Mouse (Mus musculus) left cerebral cortex, adult 11 months (tissue): ENCODE results near the gene Psg22.
"Not testable (repeated sequence)": the region's sequence is repeated elsewhere in the genome, so short reads cannot be mapped to it uniquely, and the experiment has no call there.

ENCODE experiments used
- DNase-seq: peaks from one replicate; pipeline ENCODE4 v3.0.0; 2022; ENCODE audit warnings: low spot score

The Psg22 gene

DNA sequence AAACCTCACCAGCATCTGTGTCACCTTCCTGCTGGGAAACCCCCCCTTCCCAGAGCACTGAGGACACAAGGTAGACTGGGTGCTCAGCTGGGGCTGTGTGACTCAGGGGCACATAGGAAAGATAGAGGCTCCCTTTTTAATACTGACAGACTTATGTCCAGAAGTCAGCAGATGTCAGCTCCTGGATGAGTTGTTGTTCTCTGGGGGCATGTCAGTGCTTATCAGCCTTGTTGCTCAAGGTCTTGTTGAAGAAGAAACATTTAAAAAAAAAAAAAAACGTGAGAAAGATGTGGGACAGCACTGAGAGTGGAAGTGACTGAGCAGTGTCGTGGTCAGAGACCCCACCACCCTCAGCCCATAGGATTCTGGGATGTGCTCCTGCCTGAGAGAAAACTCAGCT, at the start of gene Psg22:
Psg22 (plus strand) TSS at position 301 of the 400 bp plus-strand sequence.
- DNase-seq: no peak

DNA sequence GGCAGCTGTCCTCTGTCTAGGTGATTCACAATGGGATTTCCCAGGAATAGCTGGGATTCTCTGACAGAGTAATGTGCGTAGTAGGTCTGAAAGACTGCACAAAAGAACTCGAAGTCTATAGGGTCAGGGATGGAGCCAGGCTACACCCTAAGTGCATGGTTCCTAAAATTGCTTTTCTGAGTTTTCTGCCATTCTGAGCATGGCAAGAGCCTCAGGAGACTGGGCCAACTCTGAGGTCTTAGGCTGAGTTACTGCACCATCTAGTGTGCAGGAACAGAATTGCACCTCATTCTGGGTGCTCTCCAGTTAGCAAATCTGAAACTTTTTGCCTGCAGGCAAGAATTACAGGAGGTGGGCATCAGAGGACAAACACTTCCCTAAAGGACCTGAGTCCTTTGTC, 38.1 kb upstream of the Psg22 start:
- peak; percentile 6 for DNase-seq

DNA sequence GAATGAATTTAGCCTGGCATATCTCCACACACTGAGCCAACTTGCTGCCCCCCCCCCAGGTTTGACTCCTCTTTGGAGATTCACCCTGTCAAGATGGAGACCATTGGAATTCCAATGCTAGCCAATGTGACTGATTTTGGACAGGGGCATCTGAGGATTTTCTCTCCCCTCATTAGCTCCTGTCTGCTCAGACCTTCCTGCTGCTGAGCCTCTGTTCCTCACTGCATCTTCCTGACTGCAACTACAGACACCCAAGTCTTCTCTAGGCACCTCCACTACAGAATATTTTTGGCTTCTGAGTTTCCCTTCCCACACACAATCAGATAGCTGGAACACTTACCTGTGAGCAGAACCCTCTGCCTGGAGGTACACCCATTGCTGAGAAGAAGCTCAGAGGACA, 32.3 kb upstream of the Psg22 start:
- no peak for DNase-seq

DNA sequence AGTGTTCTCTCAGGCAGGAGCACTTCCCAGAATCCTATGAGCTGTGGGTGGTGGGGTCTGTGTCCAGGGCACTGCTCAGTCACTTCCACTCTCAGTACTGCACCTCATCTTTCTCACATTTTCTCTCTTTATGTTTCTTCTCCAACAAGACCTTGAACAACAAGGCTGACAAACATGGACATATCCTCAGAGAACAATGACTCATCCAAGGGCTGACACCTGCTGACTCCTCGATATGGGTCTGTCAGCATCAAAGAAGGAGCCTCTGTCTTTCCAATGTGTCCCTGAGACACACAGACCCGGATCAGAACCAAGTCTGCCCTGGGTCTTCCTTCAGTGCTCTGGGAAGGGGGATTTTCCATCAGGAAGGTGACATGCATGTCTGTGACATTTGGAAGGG, 31.8 kb upstream of the Psg22 start, which contains the start of gene Psg20:
Psg20 (minus strand) TSS at position 101 of the 400 bp plus-strand sequence.
- DNase-seq: no peak

DNA sequence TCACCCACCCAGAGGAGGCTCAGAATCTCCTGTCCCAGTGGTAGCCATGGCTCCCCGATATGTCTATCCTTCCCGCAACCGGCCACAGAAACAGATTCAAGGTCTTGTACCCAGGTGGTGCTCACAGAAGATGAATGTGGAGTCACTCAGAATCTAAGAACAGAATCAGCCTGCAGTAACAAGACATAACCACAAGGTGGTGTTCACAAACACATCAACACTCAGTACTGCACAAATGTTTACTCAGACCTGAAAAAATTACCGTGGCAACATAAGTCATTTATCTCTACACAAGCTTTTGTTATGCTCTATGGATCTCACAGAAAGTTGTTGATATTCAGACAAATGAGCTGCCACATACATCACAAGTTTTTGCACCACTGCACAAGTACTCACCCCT, 7.6 kb upstream of the Psg22 start:
- not testable (repeated sequence) for DNase-seq

DNA sequence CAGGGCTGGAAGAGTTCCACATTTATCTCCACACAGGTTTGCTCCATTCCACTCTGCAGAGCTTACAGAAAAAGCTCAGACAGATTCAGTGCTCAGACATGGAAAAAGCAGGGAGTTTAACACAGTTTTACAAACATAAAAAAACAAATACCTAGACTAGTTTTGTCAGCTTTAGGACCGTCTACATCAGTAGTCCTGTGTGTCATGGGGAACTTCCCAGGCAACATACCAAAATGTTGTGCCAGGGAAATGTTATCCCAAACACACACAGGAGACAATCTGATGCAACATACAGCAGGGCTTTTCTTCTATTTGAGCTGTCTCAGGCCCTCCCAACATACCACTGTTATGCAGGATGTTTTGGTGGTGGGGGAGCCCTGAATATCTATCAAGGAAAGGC, 7.0 kb upstream of the Psg22 start:
- no peak for DNase-seq

DNA sequence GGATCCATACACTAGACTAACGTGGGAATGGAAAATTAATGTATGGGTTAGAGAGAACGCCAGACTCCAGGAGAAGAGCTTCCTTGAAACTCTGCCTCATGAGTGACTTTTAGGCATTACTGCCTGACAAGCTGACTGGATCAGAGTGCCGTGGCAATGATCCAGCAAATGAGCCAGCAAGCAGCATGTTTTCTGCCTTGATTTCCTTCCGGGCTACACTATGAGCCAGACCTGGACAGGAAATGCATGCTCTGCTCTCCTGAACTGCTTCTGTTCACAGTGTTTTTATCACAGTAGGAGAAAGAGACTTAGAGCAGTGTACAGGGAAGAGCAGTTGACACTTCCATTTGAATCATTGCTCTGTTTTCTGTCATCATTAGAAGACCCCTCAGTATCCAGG, 2.3 kb upstream of the Psg22 start:
- no peak for DNase-seq

DNA sequence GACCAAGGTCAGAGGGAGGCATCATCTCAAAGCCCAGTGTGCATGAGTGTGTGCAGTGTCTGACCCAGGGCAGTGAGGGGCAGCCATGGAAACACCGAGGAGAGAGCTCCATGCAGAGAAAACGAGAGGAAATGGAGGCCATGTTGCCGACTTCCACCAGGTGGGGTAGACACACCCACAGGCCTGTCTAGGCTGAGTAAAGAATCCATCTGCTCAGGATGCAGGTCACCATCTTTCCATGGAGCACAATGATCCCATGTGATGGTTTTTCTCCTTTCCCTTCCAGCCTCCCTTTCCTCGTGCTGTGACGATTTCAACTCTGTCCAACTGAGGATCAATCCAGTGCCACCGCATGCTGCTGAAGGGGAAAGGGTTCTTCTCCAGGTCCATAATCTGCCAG, 6.1 kb downstream of the Psg22 start:
- no peak for DNase-seq

DNA sequence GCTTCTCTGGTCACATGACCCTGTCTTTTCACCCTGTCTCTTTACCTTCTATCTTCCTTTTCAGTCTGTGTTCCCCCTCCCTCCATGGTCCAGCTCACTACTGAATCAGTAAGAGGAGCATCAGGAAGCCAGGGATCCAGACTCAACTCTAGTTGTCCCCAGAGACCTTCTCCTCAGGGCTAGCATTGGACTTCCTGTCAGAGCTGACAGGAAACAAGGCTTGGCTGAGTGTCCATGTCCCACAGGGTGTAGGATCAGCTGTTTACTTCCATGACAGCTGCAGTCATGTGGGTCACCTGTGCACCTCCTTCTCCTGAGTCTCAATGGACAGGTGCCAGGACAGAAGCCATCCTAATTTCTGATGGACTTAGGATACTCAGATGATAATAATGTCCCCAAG, 8.0 kb downstream of the Psg22 start:
- not testable (repeated sequence) for DNase-seq

DNA sequence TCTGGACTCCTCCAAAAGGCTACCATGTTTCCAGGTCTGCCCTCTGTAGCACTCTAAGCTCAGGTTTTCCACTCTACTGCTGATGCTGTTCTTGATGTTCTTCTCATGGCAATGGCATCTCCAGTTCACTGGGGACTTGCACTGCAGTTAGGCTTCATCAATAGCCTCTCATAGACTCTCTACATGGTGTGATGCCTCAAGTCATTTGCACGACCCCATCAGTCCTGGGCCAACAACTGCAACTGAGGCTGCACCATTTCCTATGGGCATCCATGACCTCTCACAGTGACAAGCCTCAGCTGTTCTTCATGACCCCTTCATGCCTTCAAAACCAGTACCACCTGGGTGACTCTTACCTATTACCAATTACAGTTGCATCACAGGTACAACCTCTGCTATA, 10.5 kb downstream of the Psg22 start:
- DNase-seq: no peak

DNA sequence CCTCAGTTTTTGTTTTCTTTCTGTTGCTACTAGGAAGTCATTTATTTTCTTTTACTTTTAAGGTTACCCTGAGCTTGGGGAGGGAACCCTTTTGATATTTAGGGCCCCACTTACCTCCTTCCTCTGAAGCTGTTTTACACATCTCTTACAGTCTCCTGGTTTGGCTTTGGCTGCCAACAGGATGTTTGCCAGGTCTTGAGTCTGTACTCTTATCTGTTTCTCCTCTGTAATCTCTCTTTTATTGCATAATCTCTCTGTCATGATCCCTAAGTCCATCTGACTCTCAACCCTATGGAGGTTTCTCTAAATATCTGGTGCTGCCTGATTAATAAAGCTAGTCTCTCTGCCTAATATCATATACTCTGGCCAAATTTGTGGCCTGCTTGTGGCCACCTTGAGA, 15.2 kb downstream of the Psg22 start:
- no peak for DNase-seq

DNA sequence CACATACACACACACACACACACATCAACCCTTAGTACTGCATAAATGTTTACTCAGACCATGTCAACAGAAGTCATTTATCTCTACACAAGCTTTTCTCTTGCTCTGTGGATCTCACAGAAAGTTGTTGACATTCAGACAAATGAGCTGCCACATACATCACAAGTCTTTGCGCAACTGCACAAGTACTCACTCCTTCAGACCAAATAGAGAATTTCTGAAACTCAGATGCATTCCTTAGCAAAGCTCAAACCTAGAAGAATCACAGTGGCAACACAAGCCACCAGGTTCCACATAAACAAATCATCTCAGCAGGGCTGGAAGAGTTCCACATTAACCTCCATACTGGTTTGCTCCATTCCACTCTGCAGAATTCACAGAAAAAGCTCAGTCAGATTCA, 16.6 kb downstream of the Psg22 start:
- no peak for DNase-seq

DNA sequence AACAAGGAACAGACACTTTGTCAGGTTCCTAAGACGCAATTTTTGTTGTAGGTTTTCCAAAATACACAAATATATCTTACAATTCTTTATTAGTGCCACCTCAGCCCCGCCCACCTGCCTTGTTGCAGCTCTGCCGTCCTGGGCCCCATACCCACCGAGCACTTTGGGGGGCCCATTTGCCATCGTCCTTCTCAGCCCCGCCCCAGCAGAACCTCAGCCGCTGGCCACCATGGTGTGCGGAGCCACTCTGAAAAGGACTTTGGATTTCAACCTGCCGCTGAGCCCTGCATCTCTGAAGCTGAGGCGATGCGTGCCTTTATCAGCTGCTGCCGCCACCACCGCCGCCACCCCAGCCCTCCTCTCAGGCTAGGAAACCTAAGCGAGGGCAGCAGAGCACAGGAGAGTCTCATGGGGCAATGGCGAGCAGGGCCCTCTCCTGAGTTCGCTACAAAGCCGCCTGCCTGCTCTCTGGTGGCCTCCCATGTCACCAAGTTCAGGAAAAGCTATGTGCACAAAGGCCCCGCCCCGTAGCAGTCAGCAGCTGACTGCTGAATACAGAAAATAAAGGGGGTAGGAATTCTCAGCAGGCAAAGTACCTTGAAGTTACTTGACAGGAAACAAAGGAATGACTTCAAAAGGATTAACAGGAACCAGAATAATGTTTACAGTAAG, 28.4 kb downstream of the Psg22 start:
- no peak for DNase-seq

DNA sequence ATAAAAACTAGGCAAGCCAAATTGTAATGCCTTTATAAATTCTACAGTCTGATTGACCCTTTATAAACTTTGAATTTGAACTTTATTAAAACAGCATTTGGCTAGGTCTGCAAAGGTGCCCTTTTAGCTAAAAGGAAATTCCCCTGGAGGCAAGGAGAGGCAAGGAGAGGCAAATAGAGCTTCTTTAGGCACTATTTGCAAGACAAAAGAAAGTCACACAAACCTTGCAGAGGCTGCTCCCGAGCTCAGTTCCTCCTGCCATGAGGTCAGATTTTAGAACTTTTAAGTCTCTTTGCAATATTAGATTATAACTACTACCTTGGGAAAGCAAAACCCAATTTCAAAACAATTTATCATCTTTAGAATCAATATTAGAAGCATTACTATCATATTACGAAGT, 29.5 kb downstream of the Psg22 start:
- DNase-seq: not testable (repeated sequence)

DNA sequence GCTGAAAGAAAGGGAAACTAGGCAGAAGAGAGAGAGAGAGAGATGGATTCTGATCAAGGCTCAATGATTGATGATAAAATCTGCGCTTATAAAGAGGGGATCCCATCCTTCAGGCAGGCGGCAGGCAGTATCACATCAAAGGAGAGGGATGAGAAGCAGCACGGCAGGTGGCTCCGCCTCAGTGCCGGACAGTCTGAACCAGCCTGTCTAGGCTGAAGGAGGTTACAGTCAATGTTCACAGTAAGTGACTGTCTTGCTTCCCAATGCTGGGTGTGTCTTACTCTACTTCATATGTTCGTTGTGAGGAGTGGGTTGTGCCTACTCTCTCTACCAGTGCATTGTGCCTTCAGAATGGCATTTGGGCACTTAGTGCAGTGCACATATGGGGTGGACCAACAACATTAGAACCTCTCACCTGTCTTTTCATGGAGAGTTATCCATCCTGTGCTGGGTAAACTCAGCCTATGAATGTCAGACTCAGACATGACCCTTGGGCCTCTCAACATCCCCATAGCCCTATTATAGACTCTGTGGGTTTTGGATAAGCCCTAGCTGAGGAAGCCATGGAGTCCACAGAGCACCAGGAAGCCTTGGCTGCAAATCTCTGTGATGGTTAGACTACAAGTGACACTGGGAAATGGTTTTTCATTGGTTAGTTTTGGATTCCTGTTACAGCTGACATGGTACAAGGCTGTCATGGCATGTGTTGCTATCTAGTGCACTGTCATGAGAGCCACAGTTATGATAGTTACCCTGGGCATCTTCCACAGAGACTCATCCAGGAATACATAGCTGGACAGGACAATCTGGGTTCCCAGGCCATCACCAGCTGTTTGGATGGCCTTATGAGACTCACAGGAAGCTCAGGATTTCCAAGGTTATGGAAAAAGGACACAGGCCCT, 31.4 kb downstream of the Psg22 start:
- DNase-seq: no peak

DNA sequence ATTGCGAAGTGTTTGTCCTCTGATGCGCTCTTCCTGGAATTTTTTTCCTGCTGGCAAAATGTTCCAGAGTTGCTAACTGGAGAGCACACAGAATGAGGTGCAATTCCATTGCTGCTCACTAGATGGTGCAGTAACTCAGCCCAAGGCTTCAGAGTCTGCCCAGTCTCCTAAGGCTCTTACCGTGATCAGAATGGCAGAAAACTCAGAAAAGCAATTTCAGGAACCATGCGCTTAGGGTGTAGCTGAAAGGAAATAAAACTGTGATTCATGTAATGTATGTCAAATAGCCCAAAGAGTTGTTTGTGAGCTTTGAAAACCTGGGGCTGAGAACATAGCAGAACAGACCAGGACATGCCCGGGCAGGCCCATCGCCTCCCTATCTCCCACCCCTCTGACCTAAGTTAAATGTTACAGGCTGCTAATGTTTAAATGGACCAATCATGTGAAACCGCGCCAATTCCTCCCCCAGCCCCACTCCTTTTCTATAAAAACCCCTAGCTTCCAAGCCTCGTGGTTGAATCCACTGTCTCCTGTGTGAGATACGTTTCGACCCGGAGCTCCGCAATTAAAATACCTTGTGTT, 32.1 kb downstream of the Psg22 start:
- peak; percentile 17 for DNase-seq

DNA sequence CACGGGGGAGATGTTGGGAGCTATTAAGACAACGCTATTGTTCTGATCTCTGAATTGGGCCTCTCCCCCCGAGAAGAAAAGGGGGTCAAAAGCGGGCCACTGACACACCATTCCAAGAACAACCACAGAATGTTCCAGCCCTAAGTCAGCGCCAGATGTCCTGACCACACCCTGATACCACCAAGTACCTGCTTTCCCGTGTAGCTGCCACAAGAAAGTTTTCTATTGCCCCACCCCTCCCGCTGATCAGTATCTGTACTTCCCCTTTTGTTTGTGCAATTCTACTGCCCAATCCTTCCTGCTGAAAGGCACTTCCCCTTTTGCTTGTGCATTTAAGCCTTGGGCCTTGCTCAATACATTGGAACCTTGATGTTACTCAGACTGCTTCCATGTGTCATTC, 42.3 kb downstream of the Psg22 start:
- DNase-seq: not testable (repeated sequence)

DNA sequence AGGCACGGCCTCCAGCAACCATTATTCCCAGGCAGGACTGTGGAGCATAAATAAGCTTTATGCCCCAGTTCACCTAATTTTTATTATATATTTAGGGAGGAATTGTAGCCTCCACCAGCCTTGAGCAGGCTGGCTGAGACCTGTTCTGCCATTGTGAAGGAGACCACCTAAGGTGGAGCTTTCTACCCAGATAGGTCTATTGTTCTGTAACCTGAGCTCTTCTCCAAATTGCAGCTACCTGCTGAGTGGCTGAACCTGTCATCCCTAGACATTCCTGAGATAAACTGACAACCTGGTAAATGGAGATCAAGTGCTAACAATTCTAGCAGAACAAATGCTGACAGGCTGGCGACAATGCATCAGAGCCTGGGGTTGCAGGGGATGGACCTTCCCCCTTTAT, 45.0 kb downstream of the Psg22 start:
- not testable (repeated sequence) for DNase-seq
